Mouse (Mus musculus) megakaryocyte, embryonic 14.5 days (primary cell): ENCODE measurements around the gene Slc8a3.

Experiments used
- FLI1 ChIP-seq: IDR thresholded peaks from 2 replicates; pipeline ENCODE4 v1.6.1; 2012; ENCODE audit warnings: low read length, inconsistent platforms, mixed read lengths
- GATA1 ChIP-seq: IDR thresholded peaks from 3 replicates; pipeline ENCODE4 v1.6.1; 2012; ENCODE audit warnings: mixed read lengths, low read length, inconsistent platforms, borderline replicate concordance

GRCm38 (mm10) chr12:81160425-81160824 is 172.6 kb downstream of the Slc8a3 start:
- TF ChIP-seq GATA1 (no peak), FLI1 (no peak)
